Mouse (Mus musculus) CH12F3 (cell line): ENCODE data around the gene Ccr4.
"Not testable (repeated sequence)": the region's sequence is repeated elsewhere in the genome, so short reads cannot be mapped to it uniquely, and the experiment has no call there.

ENCODE experiments used
- in situ Hi-C: fragments of 300-500 bp; cut with MboI; formaldehyde crosslinking; loops from 2 replicates; pipeline ENCODE4 v1.14.3; 2020; ENCODE audit warnings: low sequenced_read_pairs

The Ccr4 gene

GRCm38 (mm10) chr9:114525073-114525633, 20.4 kb upstream of the Ccr4 start:
- in situ Hi-C loops: no loop called here

GRCm38 (mm10) chr9:114522501-114522900, 17.8 kb upstream of the Ccr4 start:
- in situ Hi-C loops: no loop called here

- in situ Hi-C loops: no loop called here
These were observed 17.3 kb upstream of the Ccr4 start for GRCm38 (mm10) chr9:114522041-114522440.

GRCm38 (mm10) chr9:114520529-114520928, 15.8 kb upstream of the Ccr4 start:
- in situ Hi-C loops: not testable (repeated sequence)

- in situ Hi-C loops: no loop called here
These were observed 14.2 kb upstream of the Ccr4 start for GRCm38 (mm10) chr9:114518812-114519477.

GRCm38 (mm10) chr9:114517924-114518497, 13.3 kb upstream of the Ccr4 start:
- in situ Hi-C loops: no loop called here

- in situ Hi-C loops: no loop called here
These were observed 10.6 kb upstream of the Ccr4 start, which contains the start of gene C130032M10Rik for GRCm38 (mm10) chr9:114515364-114515763. Gene C130032M10Rik (plus strand): TSS chr9:114515697.

- in situ Hi-C loops: no loop called here
These were observed 8.1 kb upstream of the Ccr4 start for GRCm38 (mm10) chr9:114512831-114513230.

GRCm38 (mm10) chr9:114509785-114510184, 5.1 kb upstream of the Ccr4 start:
- in situ Hi-C loops: no loop called here

GRCm38 (mm10) chr9:114507421-114507820, 2.7 kb upstream of the Ccr4 start:
- in situ Hi-C loops: no loop called here

GRCm38 (mm10) chr9:114506564-114506963, 1.8 kb upstream of the Ccr4 start:
- in situ Hi-C loops: no loop called here

GRCm38 (mm10) chr9:114502711-114503427, 1.8 kb downstream of the Ccr4 start:
- in situ Hi-C loops: loop anchor here (5.0 kb wide), 1 partner anchor 74 kb away; no protein-coding TSS in a partner anchor

GRCm38 (mm10) chr9:114501913-114502312, 2.8 kb downstream of the Ccr4 start:
- in situ Hi-C loops: loop anchor here (5.0 kb wide), 1 partner anchor 75 kb away; no protein-coding TSS in a partner anchor

GRCm38 (mm10) chr9:114501111-114501510, 3.6 kb downstream of the Ccr4 start:
- in situ Hi-C loops: loop anchor here (5.0 kb wide), 1 partner anchor 76 kb away; no protein-coding TSS in a partner anchor

GRCm38 (mm10) chr9:114499783-114500515, 4.8 kb downstream of the Ccr4 start:
- in situ Hi-C loops: loop anchor here (5.0 kb wide), 2 partner anchors 77 to 83 kb away; no protein-coding TSS in a partner anchor

- in situ Hi-C loops: loop anchor here (5.0 kb wide), 1 partner anchor 81 kb away; no protein-coding TSS in a partner anchor
These were observed 6.5 kb downstream of the Ccr4 start for GRCm38 (mm10) chr9:114498218-114498617.

- in situ Hi-C loops: loop anchor here (5.0 kb wide), 1 partner anchor 79 kb away; no protein-coding TSS in a partner anchor
These were observed 8.2 kb downstream of the Ccr4 start for GRCm38 (mm10) chr9:114496469-114496868.

GRCm38 (mm10) chr9:114487481-114488258, 17.0 kb downstream of the Ccr4 start:
- in situ Hi-C loops: no loop called here

GRCm38 (mm10) chr9:114486808-114487207, 17.9 kb downstream of the Ccr4 start:
- in situ Hi-C loops: no loop called here

GRCm38 (mm10) chr9:114484771-114485170, 19.9 kb downstream of the Ccr4 start:
- in situ Hi-C loops: no loop called here
